Mouse (Mus musculus) cerebellum, postnatal 25 days (tissue): ENCODE measurements around the gene Gm17361.
"Not testable (repeated sequence)": the region's sequence is repeated elsewhere in the genome, so short reads cannot be mapped to it uniquely, and the experiment has no call there.

ENCODE experiments used
- DNase-seq, 2 experiments: peaks; one replicate each; pipeline ENCODE4 v3.0.0; 2021; ENCODE audit warnings: mixed read lengths in 2 of 2

Gene Gm17361

DNA sequence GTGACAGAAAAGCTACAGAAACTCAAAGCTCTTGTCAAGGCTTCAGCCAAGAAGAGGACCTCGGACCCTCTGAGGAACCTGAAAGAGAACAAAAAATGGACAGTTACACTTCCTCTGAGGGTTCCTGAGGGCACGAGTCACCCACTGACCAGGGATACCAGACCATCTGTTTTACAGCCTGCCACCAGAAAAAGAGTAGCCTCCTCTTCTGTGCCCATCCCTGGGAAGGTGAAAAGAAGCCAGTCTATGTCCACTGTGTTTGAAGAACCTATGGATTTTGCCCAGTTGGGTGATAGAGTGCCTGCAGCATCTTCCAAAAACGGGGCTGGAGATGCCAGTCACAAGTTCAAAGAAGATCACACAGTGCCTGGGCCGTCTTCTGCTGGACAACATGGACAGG, at the start of gene Gm17361:
Gene Gm17361 (plus strand): TSS at position 301 of the 400 bp plus-strand sequence.
- not testable (repeated sequence) for DNase-seq
